Mouse (Mus musculus) heart, embryonic 13.5 days (tissue): ENCODE results near the gene Dapk2. TPM values are rescaled to one million over a fixed set of nuclear protein-coding genes. Genes with fewer than 3 reads are reported as not detected.

ENCODE experiments used
- ATAC-seq: fragments of 200-750 bp; cut with Nextera tagmentation; 2 replicates; pipeline ENCODE4 v1.8.0; 2017; ENCODE audit warnings: moderate TSS enrichment; ENCODE audit not compliant: insufficient number of reproducible peaks, low FRiP score, low TSS enrichment; ENCODE audit errors: extremely low read depth
- H3K27ac ChIP-seq: fragments of 300-500 bp; sonication (generic); replicated peaks from 2 replicates; pipeline ENCODE4 v1.5.1; 2015; ENCODE audit warnings: moderate library complexity, mild to moderate bottlenecking, inconsistent platforms
- H3K27me3 ChIP-seq: fragments of 300-500 bp; sonication (generic); replicated peaks from 2 replicates; pipeline ENCODE4 v1.6.1; 2015; ENCODE audit warnings: mild to moderate bottlenecking, inconsistent platforms
- H3K36me3 ChIP-seq: fragments of 300-500 bp; sonication (generic); 2 replicates; pipeline ENCODE4 v1.6.1; 2015; ENCODE audit warnings: mild to moderate bottlenecking, inconsistent platforms
- H3K4me1 ChIP-seq: fragments of 300-500 bp; sonication (generic); 2 replicates; pipeline ENCODE4 v1.6.1; 2015; ENCODE audit warnings: inconsistent platforms
- H3K4me2 ChIP-seq: fragments of 300-500 bp; sonication (generic); 2 replicates; pipeline ENCODE4 v1.6.1; 2015; ENCODE audit warnings: inconsistent platforms, mild to moderate bottlenecking, moderate library complexity
- H3K4me3 ChIP-seq: fragments of 300-500 bp; sonication (generic); 2 replicates; pipeline ENCODE4 v1.5.1; 2015; ENCODE audit warnings: moderate library complexity, mild to moderate bottlenecking, inconsistent platforms
- H3K9ac ChIP-seq: fragments of 300-500 bp; sonication (generic); 2 replicates; pipeline ENCODE4 v1.6.1; 2015; ENCODE audit warnings: inconsistent platforms, mild to moderate bottlenecking, moderate library complexity
- H3K9me3 ChIP-seq: fragments of 300-500 bp; sonication (generic); 2 replicates; pipeline ENCODE4 v1.6.1; 2016; ENCODE audit warnings: inconsistent platforms
- WGBS: fragments of 180-500 bp; shearing (Covaris S2); methylation state at CpG from one replicate; pipeline ENCODE4 v1.1.7; 2015; ENCODE audit warnings: mixed read lengths; 5-methylcytosine and 5-hydroxymethylcytosine counted together
- polyA plus RNA-seq: library from polyadenylated mRNA; unstranded; fragments of >200 nt; fragmentation: Nextera tagmentation; extraction: Ambion mirVana; gene quantifications from 2 replicates; pipeline ENCODE4 v1.2.1, GENCODE M21; 2015

Gene Dapk2
- polyA plus RNA-seq, 1 experiment from 2014 or later, result 4.5 TPM

GRCm38 (mm10) chr9:66124111-66124531 lies 33.9 kb upstream of the Dapk2 start:
- H3K4me1 ChIP-seq, result peaks cover 47% of the 10 kb centered on the region
- H3K4me3 ChIP-seq, result peak overlapping the region; percentile 89
- peak overlapping the region; percentile 91 for H3K27ac ChIP-seq
- H3K27me3 ChIP-seq, result no peaks in the 10 kb centered on the region
- under 1% methylated on average over 12 of the region's 12 CpGs for WGBS
- H3K4me2 ChIP-seq, result peak overlapping the region; percentile 91
- H3K9me3 ChIP-seq, result no peaks in the 10 kb centered on the region
- no peak for ATAC-seq
- H3K9ac ChIP-seq, result peak overlapping the region; percentile 94
- H3K36me3 ChIP-seq, result peaks cover 12% of the 10 kb centered on the region

- peak overlapping the region; percentile 94 for H3K9ac ChIP-seq
- peaks cover 19% of the 10 kb centered on the region for H3K36me3 ChIP-seq
- peak overlapping the region; percentile 91 for H3K27ac ChIP-seq
- H3K4me3 ChIP-seq, result peak overlapping the region; percentile 89
- WGBS, result 16% methylated on average over 33 of the region's 33 CpGs
- H3K4me2 ChIP-seq, result peak overlapping the region; percentile 91
- peak; percentile 98 for ATAC-seq
- no peaks in the 10 kb centered on the region for H3K27me3 ChIP-seq
- H3K4me1 ChIP-seq, result peaks cover 47% of the 10 kb centered on the region
- no peaks in the 10 kb centered on the region for H3K9me3 ChIP-seq
Observed at GRCm38 (mm10) chr9:66124681-66125542, 33.1 kb upstream of the Dapk2 start.

- H3K27ac ChIP-seq, result peak overlapping the region; percentile 91
- H3K27me3 ChIP-seq, result no peaks in the 10 kb centered on the region
- H3K4me1 ChIP-seq, result peaks cover 47% of the 10 kb centered on the region
- H3K9me3 ChIP-seq, result no peaks in the 10 kb centered on the region
- peak overlapping the region; percentile 88 for H3K9ac ChIP-seq
- ATAC-seq, result no peak
- H3K4me2 ChIP-seq, result peak overlapping the region; percentile 91
- peak overlapping the region; percentile 89 for H3K4me3 ChIP-seq
- 37% methylated on average over 12 of the region's 12 CpGs for WGBS
- peaks cover 28% of the 10 kb centered on the region for H3K36me3 ChIP-seq
Observed at GRCm38 (mm10) chr9:66125543-66126455, 32.2 kb upstream of the Dapk2 start.

GRCm38 (mm10) chr9:66126456-66127192 lies 31.4 kb upstream of the Dapk2 start, which contains the start of the genes Snx1 and Ciao2a:
Snx1 (minus strand) TSS chr9:66126587.
Ciao2a (plus strand) TSS chr9:66126611.
- Histone ChIP-seq H3K9me3 (no peaks in the 10 kb centered on the region), H3K4me1 (peaks cover 42% of the 10 kb centered on the region), H3K27ac (peak within 1 kb of the TSS; percentile 91), H3K9ac (peak within 1 kb of the TSS; percentile 88), H3K4me2 (peak within 1 kb of the TSS; percentile 91), H3K4me3 (peak within 1 kb of the TSS; percentile 89), H3K36me3 (peaks cover 33% of the 10 kb centered on the region), H3K27me3 (no peaks in the 10 kb centered on the region)
- peak; percentile 69; the same call in 1 of the 2 replicates for ATAC-seq
- under 1% methylated on average over 34 of the region's 34 CpGs for WGBS

- H3K4me2 ChIP-seq, result peak overlapping the region; percentile 91
- peak overlapping the region; percentile 91 for H3K27ac ChIP-seq
- no peak for ATAC-seq
- WGBS, result 36% methylated on average over 6 of the region's 6 CpGs
- H3K9ac ChIP-seq, result peak overlapping the region; percentile 88
- no peaks in the 10 kb centered on the region for H3K27me3 ChIP-seq
- H3K36me3 ChIP-seq, result peaks cover 34% of the 10 kb centered on the region
- peaks cover 42% of the 10 kb centered on the region for H3K4me1 ChIP-seq
- H3K9me3 ChIP-seq, result no peaks in the 10 kb centered on the region
- H3K4me3 ChIP-seq, result peak overlapping the region; percentile 89
Observed at GRCm38 (mm10) chr9:66127193-66127546, 30.9 kb upstream of the Dapk2 start.

- Histone ChIP-seq H3K27me3 (no peaks in the 10 kb centered on the region), H3K4me2 (peak overlapping the region; percentile 91), H3K9me3 (no peaks in the 10 kb centered on the region), H3K4me1 (peaks cover 39% of the 10 kb centered on the region), H3K9ac (0 out of 2 replicates have a peak overlapping the region, but pooled peaks have one; percentile 88), H3K4me3 (peak overlapping the region; percentile 89), H3K27ac (no peak overlapping the region), H3K36me3 (peaks cover 38% of the 10 kb centered on the region)
- ATAC-seq, result no peak
- 55% methylated on average over 4 of the region's 4 CpGs for WGBS
Observed at GRCm38 (mm10) chr9:66127884-66128283, 30.1 kb upstream of the Dapk2 start.

- Histone ChIP-seq H3K9ac (no peak overlapping the region), H3K27me3 (no peaks in the 10 kb centered on the region), H3K9me3 (no peaks in the 10 kb centered on the region), H3K36me3 (peaks cover 73% of the 10 kb centered on the region), H3K4me3 (no peak overlapping the region), H3K27ac (no peak overlapping the region), H3K4me2 (no peak overlapping the region), H3K4me1 (peaks cover 15% of the 10 kb centered on the region)
- WGBS, result 93% methylated on average over 2 of the region's 2 CpGs
- no peak for ATAC-seq
Observed at GRCm38 (mm10) chr9:66131466-66131865, 26.6 kb upstream of the Dapk2 start.

GRCm38 (mm10) chr9:66135967-66136366 lies 22.1 kb upstream of the Dapk2 start:
- Histone ChIP-seq H3K4me1 (no peaks in the 10 kb centered on the region), H3K36me3 (peaks cover 91% of the 10 kb centered on the region), H3K27me3 (no peaks in the 10 kb centered on the region), H3K9me3 (no peaks in the 10 kb centered on the region), H3K4me2 (no peak overlapping the region), H3K9ac (no peak overlapping the region), H3K4me3 (no peak overlapping the region), H3K27ac (no peak overlapping the region)
- no peak for ATAC-seq
- 44% methylated on average over 4 of the region's 4 CpGs for WGBS

- Histone ChIP-seq H3K27ac (no peak overlapping the region), H3K4me3 (no peak overlapping the region), H3K9ac (no peak overlapping the region), H3K4me1 (no peaks in the 10 kb centered on the region), H3K27me3 (no peaks in the 10 kb centered on the region), H3K4me2 (no peak overlapping the region), H3K36me3 (peaks cover 75% of the 10 kb centered on the region), H3K9me3 (no peaks in the 10 kb centered on the region)
- no peak for ATAC-seq
- 81% methylated on average over 7 of the region's 7 CpGs for WGBS
Observed at GRCm38 (mm10) chr9:66138193-66138592, 19.8 kb upstream of the Dapk2 start.

- H3K4me2 ChIP-seq, result no peak overlapping the region
- H3K36me3 ChIP-seq, result peaks cover 35% of the 10 kb centered on the region
- H3K27ac ChIP-seq, result no peak overlapping the region
- WGBS, result 74% methylated on average over 1 of the region's 1 CpGs
- H3K4me1 ChIP-seq, result no peaks in the 10 kb centered on the region
- no peak for ATAC-seq
- no peaks in the 10 kb centered on the region for H3K9me3 ChIP-seq
- no peak overlapping the region for H3K4me3 ChIP-seq
- no peaks in the 10 kb centered on the region for H3K27me3 ChIP-seq
- H3K9ac ChIP-seq, result no peak overlapping the region
Observed at GRCm38 (mm10) chr9:66142265-66142664, 15.8 kb upstream of the Dapk2 start.
